Mouse (Mus musculus) kidney, postnatal 0 days (tissue): ENCODE data around the gene Csrp1. TPM values are rescaled to one million over a fixed set of nuclear protein-coding genes. Genes with fewer than 3 reads are reported as not detected.

Experiments
- ATAC-seq: fragments of 200-750 bp; cut with Nextera tagmentation; replicated peaks from 2 replicates; pipeline ENCODE4 v1.8.0; 2017; ENCODE audit warnings: low read depth, moderate number of reproducible peaks, moderate TSS enrichment, moderate library complexity; ENCODE audit not compliant: low FRiP score
- DNase-seq: peaks from one replicate; pipeline ENCODE4 v3.0.0-alpha.2; 2016; ENCODE audit warnings: low spot score
- H3K27ac ChIP-seq: fragments of 300-500 bp; sonication (generic); 2 replicates; pipeline ENCODE4 v1.5.1; 2014; ENCODE audit warnings: mild to moderate bottlenecking
- H3K27me3 ChIP-seq: fragments of 300-500 bp; sonication (generic); 2 replicates; pipeline ENCODE4 v1.6.1; 2014; ENCODE audit warnings: low read length, mixed read lengths; ENCODE audit not compliant: insufficient read depth
- H3K36me3 ChIP-seq: fragments of 300-500 bp; sonication (generic); 2 replicates; pipeline ENCODE4 v1.6.1; 2014; ENCODE audit warnings: low read length, mixed read lengths; ENCODE audit not compliant: insufficient read depth
- H3K4me1 ChIP-seq: fragments of 300-500 bp; sonication (generic); replicated peaks from 2 replicates; pipeline ENCODE4 v1.6.1; 2014; ENCODE audit warnings: antibody characterized with exemption, low read length, mixed read lengths; ENCODE audit not compliant: insufficient read depth
- H3K4me2 ChIP-seq: fragments of 300-500 bp; sonication (generic); 2 replicates; pipeline ENCODE4 v1.6.1; 2014; ENCODE audit warnings: mild to moderate bottlenecking, low read length, moderate library complexity, mixed read lengths
- H3K4me3 ChIP-seq: fragments of 300-500 bp; sonication (generic); replicated peaks from 2 replicates; pipeline ENCODE4 v1.5.1; 2014; ENCODE audit warnings: low read depth, low read length
- H3K9ac ChIP-seq: fragments of 300-500 bp; sonication (generic); 2 replicates; pipeline ENCODE4 v1.6.1; 2014; ENCODE audit warnings: low read depth, low read length
- H3K9me3 ChIP-seq: fragments of 300-500 bp; sonication (generic); replicated peaks from 2 replicates; pipeline ENCODE4 v1.6.1; 2016; ENCODE audit warnings: low read length, inconsistent platforms, mixed read lengths
- CTCF ChIP-seq: IDR thresholded peaks from 2 replicates; pipeline ENCODE4 v1.5.1; 2016; ENCODE audit warnings: antibody characterized with exemption, low read depth, mild to moderate bottlenecking, moderate library complexity
- WGBS: fragments of 180-500 bp; shearing (Covaris S2); extraction: QIAGEN DNeasy Blood & Tissue Kit; methylation state at CpG from one replicate; pipeline ENCODE4 v1.1.7; 2014; 5-methylcytosine and 5-hydroxymethylcytosine counted together
- polyA plus RNA-seq: library from polyadenylated mRNA; unstranded; fragments of >200 nt; fragmentation: Nextera tagmentation; extraction: Ambion mirVana; gene quantifications from 2 replicates; pipeline ENCODE4 v1.2.1, GENCODE M21; 2015

Gene Csrp1
- polyA plus RNA-seq, 1 experiment from 2014 or later: 189 TPM

DNA sequence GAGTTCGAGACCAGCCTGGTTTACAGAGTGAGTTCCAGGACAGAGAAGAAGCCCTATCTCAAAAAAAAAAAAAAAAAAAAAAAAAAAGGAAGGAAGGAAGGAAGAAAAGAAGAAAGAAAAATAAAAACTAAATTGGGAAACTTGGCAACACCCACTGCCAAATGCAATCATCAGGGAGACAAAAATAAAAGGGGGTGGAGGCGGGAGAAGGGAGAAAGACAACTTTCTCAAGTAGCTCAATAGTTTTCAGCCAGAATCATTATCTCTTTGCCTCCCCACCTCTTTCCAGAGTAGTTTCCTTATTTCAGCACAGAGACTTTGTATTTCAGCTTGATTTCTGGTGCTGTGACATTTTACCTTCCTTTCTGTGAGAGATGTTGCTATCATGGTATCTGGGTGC lies 20.0 kb upstream of the Csrp1 start:
- 0 out of 2 replicates have a peak, but pooled peaks cover 6% of the 10 kb centered on the region for H3K4me1 ChIP-seq
- H3K27ac ChIP-seq: no peak overlapping the region
- H3K4me3 ChIP-seq: 0 out of 2 replicates have a peak overlapping the region, but pooled peaks have one; percentile 9
- no peaks in the 10 kb centered on the region for H3K9me3 ChIP-seq
- ATAC-seq (no peak), DNase-seq (no peak)
- H3K36me3 ChIP-seq: no peaks in the 10 kb centered on the region
- no peak overlapping the region for H3K9ac ChIP-seq
- 50% methylated on average over 2 of the region's 2 CpGs for WGBS
- peak overlapping the region; percentile 52 for H3K4me2 ChIP-seq
- H3K27me3 ChIP-seq: no peaks in the 10 kb centered on the region
- TF ChIP-seq CTCF: no peak

DNA sequence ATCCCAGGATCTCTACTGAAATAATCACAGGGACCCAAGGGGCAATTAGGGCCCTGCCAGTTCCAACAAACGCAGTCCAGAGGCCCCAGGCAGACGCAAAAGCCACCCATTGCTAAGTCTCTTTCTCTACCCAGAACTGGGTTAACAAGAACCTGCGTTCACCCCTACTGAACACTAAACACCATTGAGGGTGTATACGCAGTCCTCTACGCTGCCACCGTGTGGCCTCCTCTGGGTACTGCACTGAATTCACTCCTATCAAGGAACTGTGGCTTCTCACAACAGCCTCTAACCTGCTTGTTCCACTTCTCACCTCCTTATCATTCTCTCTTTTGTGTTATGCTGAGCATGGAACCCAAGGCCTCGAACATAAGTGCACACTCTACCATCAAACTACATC lies 19.3 kb upstream of the Csrp1 start:
- Histone ChIP-seq H3K9me3 (no peaks in the 10 kb centered on the region), H3K4me2 (no peak overlapping the region), H3K36me3 (no peaks in the 10 kb centered on the region), H3K27ac (no peak overlapping the region), H3K27me3 (no peaks in the 10 kb centered on the region), H3K4me3 (no peak overlapping the region), H3K4me1 (0 out of 2 replicates have a peak, but pooled peaks cover 6% of the 10 kb centered on the region), H3K9ac (no peak overlapping the region)
- under 1% methylated on average over 7 of the region's 7 CpGs for WGBS
- TF ChIP-seq CTCF: peak; percentile 89
- ATAC-seq: no peak
- peak; percentile 92 for DNase-seq

DNA sequence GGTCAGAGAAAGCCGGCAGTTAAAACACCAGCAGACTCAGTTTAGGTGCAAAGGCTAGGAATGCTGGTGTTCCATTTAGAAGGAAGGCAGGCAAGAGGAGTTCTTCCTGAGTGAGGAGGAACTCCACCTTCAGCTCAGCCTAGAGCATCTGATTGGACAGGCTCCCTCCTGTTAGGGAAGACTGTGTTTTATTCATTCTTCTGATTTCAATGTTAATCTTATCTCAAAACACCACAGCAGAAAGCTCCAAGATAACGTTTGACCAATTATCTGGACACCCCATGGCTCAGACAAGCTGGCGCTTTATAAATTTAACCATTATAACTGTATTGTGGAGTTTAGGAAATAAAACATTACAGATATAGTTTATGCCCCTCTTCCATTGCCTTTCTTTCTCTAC lies 18.5 kb upstream of the Csrp1 start:
- 51% methylated on average over 3 of the region's 3 CpGs for WGBS
- H3K27ac ChIP-seq: no peak overlapping the region

DNA sequence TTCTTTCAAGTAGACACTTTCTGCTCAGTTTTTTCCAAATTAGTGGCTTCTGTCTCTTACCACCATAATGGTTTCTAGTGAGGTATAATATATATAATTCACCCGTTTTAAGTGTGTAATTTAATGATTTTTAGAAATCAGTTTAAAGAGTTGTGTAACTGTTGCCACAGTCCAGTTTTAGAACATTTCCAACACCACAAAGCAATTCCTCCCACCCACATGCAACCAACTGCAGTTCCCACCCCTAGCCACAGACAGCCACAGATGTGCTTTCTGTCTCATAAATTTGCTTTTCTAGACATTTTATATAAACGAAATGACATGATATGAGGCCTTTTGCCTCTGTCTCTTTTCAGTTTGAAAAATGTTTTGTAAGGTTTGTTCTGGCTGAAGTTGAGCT lies 17.1 kb upstream of the Csrp1 start:
- no peak for DNase-seq

More for the DNA sequence above, 18.5 kb upstream of the Csrp1 start:
- TF ChIP-seq CTCF: no peak
- no peak overlapping the region for H3K4me3 ChIP-seq
- ATAC-seq (no peak), DNase-seq (no peak)
- no peaks in the 10 kb centered on the region for H3K27me3 ChIP-seq
- no peaks in the 10 kb centered on the region for H3K36me3 ChIP-seq
- H3K4me2 ChIP-seq: no peak overlapping the region
- no peak overlapping the region for H3K9ac ChIP-seq
- H3K9me3 ChIP-seq: no peaks in the 10 kb centered on the region
- 0 out of 2 replicates have a peak, but pooled peaks cover 6% of the 10 kb centered on the region for H3K4me1 ChIP-seq

DNA sequence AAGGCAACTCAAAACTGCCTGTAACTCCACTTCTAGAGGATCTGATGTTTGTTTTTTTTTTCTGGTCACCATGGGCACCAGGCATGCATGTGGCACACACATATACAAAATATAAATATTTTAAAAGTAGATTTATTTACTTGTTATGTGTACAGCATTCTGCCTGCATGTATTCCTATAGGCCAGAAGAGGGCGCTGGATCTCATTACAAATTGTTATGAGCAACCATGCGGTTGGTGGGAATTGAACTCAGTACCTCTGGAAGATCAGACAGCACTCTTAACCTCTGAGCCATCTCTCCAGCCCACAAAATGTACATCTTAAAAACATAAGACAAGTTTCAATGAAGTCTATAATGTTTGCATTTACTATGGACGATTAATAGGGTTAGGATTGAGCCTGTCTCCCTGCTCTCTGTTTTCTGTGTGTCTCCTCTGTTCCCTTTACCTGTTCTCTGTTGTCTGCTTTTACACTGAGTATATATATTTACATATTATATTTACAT lies 15.5 kb upstream of the Csrp1 start:
- no peak overlapping the region for H3K4me2 ChIP-seq
- WGBS: 67% methylated on average over 3 of the region's 3 CpGs
- H3K9me3 ChIP-seq: no peaks in the 10 kb centered on the region
- H3K36me3 ChIP-seq: no peaks in the 10 kb centered on the region
- no peaks in the 10 kb centered on the region for H3K4me1 ChIP-seq
- no peak overlapping the region for H3K9ac ChIP-seq
- TF ChIP-seq CTCF: peak; percentile 44
- H3K4me3 ChIP-seq: no peak overlapping the region
- no peak for ATAC-seq
- H3K27ac ChIP-seq: no peak overlapping the region
- no peak for DNase-seq
- H3K27me3 ChIP-seq: no peaks in the 10 kb centered on the region

More for the DNA sequence above, 17.1 kb upstream of the Csrp1 start:
- H3K4me2 ChIP-seq: no peak overlapping the region
- no peak overlapping the region for H3K9ac ChIP-seq
- 56% methylated on average over 2 of the region's 2 CpGs for WGBS
- H3K4me1 ChIP-seq: 0 out of 2 replicates have a peak, but pooled peaks cover 6% of the 10 kb centered on the region
- no peak overlapping the region for H3K4me3 ChIP-seq
- H3K9me3 ChIP-seq: no peaks in the 10 kb centered on the region
- no peaks in the 10 kb centered on the region for H3K36me3 ChIP-seq
- no peak for TF ChIP-seq CTCF
- no peak overlapping the region for H3K27ac ChIP-seq
- no peaks in the 10 kb centered on the region for H3K27me3 ChIP-seq
- no peak for ATAC-seq

DNA sequence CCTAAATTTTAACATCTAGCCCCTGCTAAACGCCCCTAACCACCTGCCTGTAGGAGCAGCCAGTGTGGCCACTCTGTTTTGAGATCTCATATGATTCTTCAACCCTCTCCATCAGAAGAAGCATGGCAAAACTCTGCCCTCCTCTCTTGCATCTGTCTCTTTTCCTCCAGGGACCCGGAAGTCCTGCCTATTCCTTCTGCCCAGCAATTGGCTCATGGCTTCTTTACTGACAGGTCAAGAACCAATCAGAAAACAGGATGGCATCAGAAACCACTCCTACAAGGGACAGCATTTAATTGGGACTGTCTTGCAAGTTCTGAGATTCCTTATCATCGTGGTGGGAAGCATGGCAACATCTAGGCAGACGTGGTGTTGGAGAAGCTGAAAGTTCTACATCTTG lies 11.5 kb upstream of the Csrp1 start:
- 57% methylated on average over 4 of the region's 4 CpGs for WGBS
- Histone ChIP-seq H3K27me3 (no peaks in the 10 kb centered on the region), H3K9me3 (no peaks in the 10 kb centered on the region), H3K4me3 (no peak overlapping the region), H3K9ac (no peak overlapping the region), H3K4me2 (no peak overlapping the region), H3K36me3 (no peaks in the 10 kb centered on the region), H3K27ac (no peak overlapping the region), H3K4me1 (no peaks in the 10 kb centered on the region)
- ATAC-seq: no peak
- TF ChIP-seq CTCF: no peak
- no peak for DNase-seq

DNA sequence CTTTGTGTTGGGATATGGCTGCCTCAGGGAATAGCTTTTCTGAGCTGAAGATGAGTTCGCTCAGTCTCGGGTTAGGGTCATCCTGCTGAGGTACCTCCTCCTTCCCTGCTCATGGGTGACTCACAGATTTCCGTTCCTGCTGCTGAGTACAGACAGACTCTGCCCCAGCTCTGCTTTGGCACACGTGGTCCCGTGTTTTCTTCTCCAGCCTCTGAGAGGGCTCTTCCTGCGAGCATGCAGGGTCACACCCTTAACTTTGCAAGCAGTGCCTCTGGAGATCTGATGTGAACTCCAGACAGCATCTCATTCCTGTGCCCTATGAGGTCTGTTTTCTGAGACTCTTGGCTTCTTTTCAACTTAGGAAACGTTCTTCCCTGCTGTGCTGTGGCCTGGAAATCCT lies 8.7 kb upstream of the Csrp1 start:
- 20% methylated on average over 7 of the region's 7 CpGs for WGBS
- Histone ChIP-seq H3K4me3 (no peak overlapping the region), H3K9me3 (no peaks in the 10 kb centered on the region), H3K4me2 (no peak overlapping the region), H3K27me3 (no peaks in the 10 kb centered on the region), H3K36me3 (no peaks in the 10 kb centered on the region), H3K4me1 (no peaks in the 10 kb centered on the region), H3K9ac (no peak overlapping the region), H3K27ac (no peak overlapping the region)
- TF ChIP-seq CTCF: no peak
- DNase-seq: no peak
- ATAC-seq: 0 out of 2 replicates have a peak, but pooled peaks have one; percentile 52
